Mouse (Mus musculus) embryonic fibroblast, embryonic 13.5 days (primary cell): ENCODE data around the gene Pten.

Source experiments
- CTCF ChIP-seq: IDR thresholded peaks from 2 replicates; pipeline ENCODE4 v1.5.1; 2011; ENCODE audit warnings: mild to moderate bottlenecking, control low read depth, low read length, moderate library complexity, borderline replicate concordance; ENCODE audit not compliant: insufficient read depth
- POLR2A ChIP-seq: IDR thresholded peaks from 2 replicates; pipeline ENCODE4 v1.6.1; 2011; ENCODE audit warnings: low read depth, mild to moderate bottlenecking, control low read depth, low read length, moderate library complexity

GRCm38 (mm10) chr19:32873904-32874637 lies 116.8 kb downstream of the Pten start:
- TF ChIP-seq CTCF (no peak), POLR2A (no peak)
